Mouse (Mus musculus) erythroblast, embryonic 14.5 days (primary cell): Measurements from ENCODE around the gene Hexim2. TPM values are rescaled to one million over a fixed set of nuclear protein-coding genes. Genes with fewer than 3 reads are reported as not detected.

Experiments used
- H3K27me3 ChIP-seq: 2 replicates; pipeline ENCODE4 v1.6.1; 2012; ENCODE audit warnings: inconsistent platforms; ENCODE audit not compliant: control insufficient read depth
- H3K36me3 ChIP-seq: 2 replicates; pipeline ENCODE4 v1.6.1; 2012; ENCODE audit warnings: mild to moderate bottlenecking, inconsistent platforms; ENCODE audit not compliant: control insufficient read depth
- H3K4me1 ChIP-seq: 2 replicates; pipeline ENCODE4 v1.6.1; 2012; ENCODE audit warnings: inconsistent platforms; ENCODE audit not compliant: control insufficient read depth
- H3K4me3 ChIP-seq: replicated peaks from 2 replicates; pipeline ENCODE3; 2012; ENCODE audit warnings: moderate library complexity, mild to moderate bottlenecking, inconsistent platforms
- H3K9me3 ChIP-seq: 2 replicates; pipeline ENCODE4 v1.6.1; 2012; ENCODE audit warnings: low read length, inconsistent platforms, mixed read lengths; ENCODE audit not compliant: control insufficient read depth
- GATA1 ChIP-seq: IDR thresholded peaks from 2 replicates; pipeline ENCODE4 v1.6.1; 2012; ENCODE audit warnings: low read length, inconsistent platforms, mixed read lengths
- TAL1 ChIP-seq: IDR thresholded peaks from 3 replicates; pipeline ENCODE4 v1.6.1; 2012; ENCODE audit warnings: low read length, inconsistent platforms, mixed read lengths
- polyA plus RNA-seq: library from polyadenylated mRNA; stranded (reverse); fragments of >175 nt; gene quantifications from 2 replicates; pipeline ENCODE4 v1.2.3, GENCODE M21; 2012

The Hexim2 gene
- polyA plus RNA-seq, 1 experiment = 3.4 TPM

DNA sequence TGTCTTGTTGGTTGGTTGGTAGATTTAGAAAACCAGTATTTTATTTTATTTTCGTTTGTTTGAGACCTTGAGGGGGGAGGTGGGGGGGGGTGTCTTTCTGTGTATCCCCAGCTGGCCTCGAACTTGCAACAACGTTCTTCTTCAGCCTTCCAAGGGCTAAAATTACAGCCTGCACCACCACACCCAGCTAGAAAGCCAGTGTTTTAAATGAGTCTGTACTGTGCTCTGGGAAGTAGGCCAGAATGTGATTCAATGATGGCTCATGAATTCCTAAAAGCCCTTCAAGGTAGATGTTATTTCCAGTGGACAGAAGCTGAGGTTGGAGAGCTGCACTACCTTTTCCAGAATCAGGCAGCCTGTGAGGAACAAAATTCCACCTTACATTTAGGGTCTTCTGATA, 2.0 kb downstream of the Hexim2 start:
- TF ChIP-seq GATA1 (no peak), TAL1 (no peak)
- H3K36me3 ChIP-seq = peaks cover 45% of the 10 kb centered on the region
- peaks cover 58% of the 10 kb centered on the region for H3K4me1 ChIP-seq
- no peaks in the 10 kb centered on the region for H3K9me3 ChIP-seq
- H3K4me3 ChIP-seq = peak overlapping the region; percentile 79
- H3K27me3 ChIP-seq = no peaks in the 10 kb centered on the region

DNA sequence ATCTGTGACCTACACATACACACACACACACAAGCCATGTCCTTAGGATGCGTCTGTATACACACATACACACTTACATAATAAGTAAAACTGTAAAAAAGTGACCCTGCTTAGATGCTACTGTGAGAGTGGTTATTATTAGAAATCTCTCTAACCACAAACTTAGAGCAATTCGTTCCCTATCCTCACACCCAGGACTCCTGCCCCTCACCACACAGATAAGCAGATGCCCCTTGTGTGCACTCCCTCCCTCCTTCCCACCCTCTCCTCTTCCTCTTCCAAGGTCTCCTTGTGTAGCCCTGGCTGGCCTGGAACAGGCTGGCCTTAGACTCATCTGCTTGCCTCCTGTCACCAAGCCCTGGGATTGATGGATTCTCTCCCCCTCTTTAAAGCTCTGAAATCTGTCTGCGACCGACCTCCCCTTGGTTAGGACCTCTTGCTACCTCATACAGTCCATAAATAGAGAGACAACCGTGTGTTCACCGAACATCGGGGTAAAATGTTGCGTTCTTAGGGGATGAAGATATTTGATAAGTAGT, 3.9 kb downstream of the Hexim2 start:
- Histone ChIP-seq H3K27me3 (no peaks in the 10 kb centered on the region), H3K9me3 (no peaks in the 10 kb centered on the region), H3K36me3 (peaks cover 45% of the 10 kb centered on the region), H3K4me3 (peak overlapping the region; percentile 3), H3K4me1 (peaks cover 47% of the 10 kb centered on the region)
- no peak for TF ChIP-seq GATA1
- no peak for TF ChIP-seq TAL1

DNA sequence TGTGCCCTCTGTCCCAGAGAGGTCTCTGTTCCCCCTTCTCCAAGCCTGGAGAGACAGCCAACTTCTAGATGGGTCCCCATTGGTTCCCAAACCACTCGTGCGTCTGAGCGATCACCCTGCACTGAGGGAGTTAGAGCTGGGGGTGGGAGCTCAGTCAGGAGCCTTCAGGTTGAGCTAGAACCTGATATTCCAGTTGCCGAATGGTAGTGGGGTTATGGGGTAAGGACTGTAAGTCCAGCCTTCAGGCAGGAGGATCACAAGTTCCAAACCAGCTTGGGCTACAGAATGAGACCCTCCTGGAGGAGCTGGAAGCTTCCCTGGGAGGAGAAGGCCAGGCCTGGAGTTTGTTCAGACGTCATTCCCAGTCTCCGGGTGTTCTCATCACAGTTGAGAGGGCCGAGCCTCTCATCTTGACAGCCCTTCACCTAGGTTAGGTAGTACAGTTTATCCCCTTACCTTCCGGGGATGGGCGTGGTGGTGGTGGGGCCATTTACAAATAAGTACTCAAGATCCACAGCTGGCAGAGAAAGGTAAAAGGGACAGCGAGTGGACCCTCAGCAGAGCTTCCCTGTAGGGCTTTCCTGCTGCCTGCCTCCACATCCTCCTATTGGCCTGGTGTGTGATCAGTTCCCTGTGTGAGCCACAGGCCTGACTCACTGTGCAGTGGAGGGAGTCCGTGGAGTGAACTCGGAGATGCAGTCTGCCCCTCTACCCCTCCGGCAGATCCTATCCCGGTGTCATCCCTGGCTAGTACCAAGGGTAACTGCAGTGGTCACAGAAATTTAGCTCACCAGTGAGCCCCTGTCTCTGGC, 7.9 kb downstream of the Hexim2 start:
- peaks cover 43% of the 10 kb centered on the region for H3K36me3 ChIP-seq
- TF ChIP-seq TAL1 (no peak), GATA1 (no peak)
- H3K4me1 ChIP-seq = peaks cover 39% of the 10 kb centered on the region
- H3K9me3 ChIP-seq = no peaks in the 10 kb centered on the region
- H3K4me3 ChIP-seq = no peak overlapping the region
- H3K27me3 ChIP-seq = no peaks in the 10 kb centered on the region

DNA sequence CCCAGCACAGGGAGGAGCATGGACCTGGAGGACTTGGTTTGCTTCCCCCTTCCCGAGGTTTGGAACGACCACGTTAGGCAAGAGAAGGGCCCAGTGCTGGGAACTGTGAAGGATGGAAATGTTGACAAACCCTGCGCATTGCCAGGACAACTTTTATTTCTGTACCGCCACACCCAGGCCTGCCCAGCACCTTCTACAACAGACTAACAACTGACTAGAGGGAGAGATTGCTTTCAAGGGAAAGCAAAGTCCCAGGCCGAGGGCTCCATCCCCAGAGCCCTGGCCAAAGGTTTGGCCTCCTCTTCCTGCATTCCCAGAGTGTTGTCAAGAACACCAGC, 8.5 kb downstream of the Hexim2 start:
- H3K27me3 ChIP-seq = no peaks in the 10 kb centered on the region
- no peak overlapping the region for H3K4me3 ChIP-seq
- no peak for TF ChIP-seq TAL1
- TF ChIP-seq GATA1 = no peak
- peaks cover 36% of the 10 kb centered on the region for H3K4me1 ChIP-seq
- H3K36me3 ChIP-seq = peaks cover 39% of the 10 kb centered on the region
- H3K9me3 ChIP-seq = no peaks in the 10 kb centered on the region

DNA sequence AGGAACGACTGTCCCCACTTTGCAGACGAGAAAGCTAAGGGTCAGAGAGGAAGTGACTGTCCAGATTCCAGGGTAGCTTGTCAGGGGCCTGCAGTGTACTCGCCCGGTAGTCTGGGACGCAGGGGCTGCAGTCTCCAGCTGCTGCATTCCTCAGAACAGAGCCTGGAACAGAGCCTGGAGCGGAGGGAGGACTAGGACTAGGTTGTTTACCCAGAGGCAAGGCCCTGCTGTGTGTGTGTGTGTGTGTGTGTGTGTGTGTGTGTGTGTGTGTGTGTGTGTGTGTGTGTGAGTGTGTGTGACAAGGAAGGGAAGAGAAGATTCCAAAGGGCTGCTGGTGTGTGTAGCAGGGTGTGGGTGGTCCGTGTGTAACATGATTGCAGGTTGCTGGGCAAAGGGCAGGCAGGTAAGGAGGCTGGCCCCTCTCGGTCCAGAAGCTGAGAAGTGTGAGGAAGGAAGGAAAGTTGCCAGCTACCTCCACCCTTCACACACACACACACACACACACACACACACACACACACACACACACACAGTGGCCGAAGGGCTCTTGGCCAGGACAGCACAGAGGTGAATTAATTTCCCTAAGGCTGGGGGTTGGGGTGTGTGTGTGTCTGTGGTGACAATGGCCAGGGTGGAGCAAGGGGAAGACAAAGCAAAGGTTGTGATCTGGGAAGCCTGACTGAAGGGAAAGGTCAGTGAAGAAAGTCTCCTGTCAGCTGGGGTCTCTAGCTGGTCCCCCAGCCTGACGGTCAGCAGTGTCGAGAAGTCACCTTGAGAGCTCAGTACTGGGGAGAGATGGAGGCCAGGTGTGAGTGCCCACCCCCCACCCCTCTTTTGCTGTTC, 9.1 kb downstream of the Hexim2 start:
- no peak for TF ChIP-seq GATA1
- no peak for TF ChIP-seq TAL1
- Histone ChIP-seq H3K4me1 (peaks cover 30% of the 10 kb centered on the region), H3K27me3 (no peaks in the 10 kb centered on the region), H3K9me3 (no peaks in the 10 kb centered on the region), H3K4me3 (no peak overlapping the region), H3K36me3 (peaks cover 34% of the 10 kb centered on the region)

DNA sequence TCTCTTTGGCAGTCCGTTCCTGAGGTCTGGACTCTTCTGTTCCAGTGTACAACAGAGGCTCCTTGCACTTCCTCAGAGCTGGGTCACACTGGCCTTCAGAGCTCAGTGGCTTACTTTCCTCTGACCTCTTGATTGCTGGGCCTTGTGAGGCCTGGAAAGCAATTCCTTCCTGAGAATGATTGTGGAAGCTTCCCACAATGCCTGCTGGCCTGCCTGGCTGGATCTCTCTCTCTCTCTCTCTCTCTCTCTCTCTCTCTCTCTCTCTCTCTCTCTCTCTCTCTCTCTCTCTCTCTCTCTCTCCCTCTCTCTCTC, 9.7 kb downstream of the Hexim2 start:
- no peaks in the 10 kb centered on the region for H3K9me3 ChIP-seq
- H3K4me1 ChIP-seq = peaks cover 27% of the 10 kb centered on the region
- no peak for TF ChIP-seq GATA1
- no peak for TF ChIP-seq TAL1
- H3K4me3 ChIP-seq = no peak overlapping the region
- no peaks in the 10 kb centered on the region for H3K27me3 ChIP-seq
- H3K36me3 ChIP-seq = peaks cover 34% of the 10 kb centered on the region

DNA sequence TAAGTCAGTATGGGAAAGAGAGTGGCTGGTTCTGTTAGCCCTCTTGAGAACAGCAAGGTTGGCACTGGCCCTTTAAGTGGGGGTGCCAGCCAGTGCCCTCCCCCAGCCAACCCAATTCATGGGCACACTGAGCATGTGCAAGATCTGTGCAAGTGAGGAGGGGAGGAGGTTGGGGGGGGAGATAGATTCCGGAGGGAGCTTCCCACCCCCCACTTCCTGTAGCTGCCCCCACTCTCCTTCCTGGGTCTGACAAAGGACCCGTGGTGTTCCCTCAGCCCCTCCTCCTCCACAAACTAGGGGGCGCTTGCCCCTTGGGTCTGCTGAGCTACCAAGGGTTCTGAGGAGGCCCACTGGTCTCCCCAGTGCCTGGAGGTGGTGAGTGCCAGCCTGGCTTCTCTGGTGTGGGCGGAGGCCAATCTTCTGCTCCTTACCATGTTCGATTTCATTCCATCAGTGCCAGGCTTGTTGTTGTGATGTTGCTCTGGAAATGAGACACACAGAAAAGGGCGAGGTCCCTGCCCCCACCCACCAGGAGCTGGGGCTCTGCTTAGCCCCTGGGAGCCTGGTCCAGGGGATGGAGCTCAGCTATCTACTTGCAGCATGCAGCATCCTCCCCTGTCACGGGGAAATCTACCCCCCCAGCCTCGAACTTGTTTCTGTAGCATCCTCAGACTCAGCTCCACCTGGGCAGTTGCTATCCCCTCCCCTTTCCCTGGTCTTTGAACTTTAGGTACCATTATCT, 10.4 kb downstream of the Hexim2 start:
- Histone ChIP-seq H3K4me1 (peaks cover 27% of the 10 kb centered on the region), H3K9me3 (no peaks in the 10 kb centered on the region), H3K4me3 (no peak overlapping the region), H3K27me3 (no peaks in the 10 kb centered on the region), H3K36me3 (peaks cover 29% of the 10 kb centered on the region)
- TF ChIP-seq GATA1 (no peak), TAL1 (no peak)

DNA sequence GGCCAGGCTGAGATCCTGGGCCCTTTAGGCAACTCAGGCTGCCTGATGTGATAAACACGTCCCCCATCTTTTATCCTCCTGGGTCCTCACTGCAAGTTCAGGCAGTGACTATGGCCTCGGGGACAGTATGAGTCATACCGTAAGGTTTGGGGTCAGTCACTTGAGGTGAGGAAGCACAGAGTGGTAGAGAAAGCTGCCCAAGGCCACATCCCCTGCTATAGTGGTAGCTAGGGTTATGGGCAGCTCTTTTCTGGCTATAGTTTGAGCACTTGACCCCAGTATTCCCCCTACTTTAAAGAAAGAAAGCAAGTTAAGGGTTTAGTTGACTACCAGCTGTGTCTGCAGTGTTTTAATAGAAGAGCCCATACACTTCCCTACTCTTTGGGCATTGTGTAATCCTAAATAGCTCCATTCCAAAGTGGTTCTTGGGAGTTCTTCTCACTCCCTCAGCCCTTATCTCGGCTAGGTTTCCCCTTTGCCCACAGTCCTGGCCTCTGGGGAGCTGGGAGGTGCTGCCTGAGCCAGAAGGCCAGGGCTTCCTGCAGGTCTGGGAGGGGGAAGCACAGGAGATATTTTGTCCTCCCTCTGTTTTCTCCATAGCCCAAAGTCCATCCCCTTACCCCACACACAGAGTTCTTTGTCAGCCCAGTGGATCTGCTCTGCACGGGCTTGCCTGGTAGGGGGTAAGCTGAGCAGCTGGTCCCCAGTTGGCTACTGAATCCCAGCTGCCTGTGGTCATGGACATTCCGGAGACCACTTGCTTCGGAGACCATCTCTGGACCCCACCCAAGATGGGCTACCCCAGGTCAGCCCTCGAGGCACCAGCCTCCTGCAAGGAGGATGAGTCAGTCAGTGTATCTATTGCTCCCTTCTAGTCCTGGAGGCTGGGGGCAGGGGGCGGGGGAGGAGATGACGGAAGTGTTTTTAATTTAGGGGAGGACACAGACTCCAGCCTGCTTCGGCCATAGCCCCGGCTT, 12.4 kb downstream of the Hexim2 start:
- Histone ChIP-seq H3K9me3 (no peaks in the 10 kb centered on the region), H3K36me3 (peaks cover 12% of the 10 kb centered on the region), H3K4me1 (peaks cover 27% of the 10 kb centered on the region), H3K27me3 (no peaks in the 10 kb centered on the region), H3K4me3 (no peak overlapping the region)
- TF ChIP-seq TAL1 = no peak
- TF ChIP-seq GATA1 = no peak
